Mouse (Mus musculus) brain, embryonic 14.5 days (tissue): ENCODE results near the gene Rab17.

ENCODE experiments used
- CTCF ChIP-seq: fragments of 200-500 bp; IDR thresholded peaks from 2 replicates; pipeline ENCODE4 v1.5.1; 2012; ENCODE audit warnings: inconsistent platforms, mild to moderate bottlenecking, moderate library complexity, borderline replicate concordance; ENCODE audit not compliant: insufficient read depth, insufficient read length; ENCODE audit errors: extremely low read depth
- POLR2A ChIP-seq: fragments of 200-500 bp; IDR thresholded peaks from 2 replicates; pipeline ENCODE4 v1.6.1; 2012; ENCODE audit warnings: mild to moderate bottlenecking, inconsistent platforms, borderline replicate concordance; ENCODE audit not compliant: poor library complexity, insufficient read depth, insufficient read length, severe bottlenecking; ENCODE audit errors: extremely low read depth

GRCm38 (mm10) chr1:91015571-91015970 is 46.1 kb upstream of the Rab17 start:
- no peak for TF ChIP-seq CTCF
- no peak for TF ChIP-seq POLR2A
